Mouse (Mus musculus) lung, postnatal 36 days (tissue): ENCODE data around the gene Slc15a2.

ENCODE experiments used
- DNase-seq: peaks from one replicate; pipeline ENCODE4 v3.0.0; 2022; ENCODE audit warnings: mixed read lengths

Gene Slc15a2

GRCm38 (mm10) chr16:36784594-36785313 is at the start of gene Slc15a2:
Gene Slc15a2 (minus strand): TSS chr16:36784962.
- peak; percentile 18 for DNase-seq

DNA sequence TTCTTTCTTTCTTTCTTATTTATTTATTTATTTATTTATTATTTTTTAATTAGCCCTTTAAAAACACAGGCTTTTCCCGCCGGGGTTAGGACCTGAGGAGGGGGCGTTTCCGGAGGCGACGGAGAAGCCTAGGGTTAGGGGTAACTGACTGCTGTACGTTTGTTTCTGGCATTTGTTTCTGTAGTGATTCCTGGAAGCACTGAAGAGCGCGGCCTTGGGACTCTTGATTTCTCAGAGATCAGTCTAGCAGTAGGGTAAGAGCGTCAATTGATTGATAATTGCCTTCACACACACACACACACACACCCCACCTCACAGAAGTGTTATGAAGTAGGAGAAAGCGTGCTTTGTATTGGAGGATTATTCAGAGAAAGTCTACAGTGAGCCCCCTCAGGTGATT is 44.1 kb upstream of the Slc15a2 start:
- no peak for DNase-seq

DNA sequence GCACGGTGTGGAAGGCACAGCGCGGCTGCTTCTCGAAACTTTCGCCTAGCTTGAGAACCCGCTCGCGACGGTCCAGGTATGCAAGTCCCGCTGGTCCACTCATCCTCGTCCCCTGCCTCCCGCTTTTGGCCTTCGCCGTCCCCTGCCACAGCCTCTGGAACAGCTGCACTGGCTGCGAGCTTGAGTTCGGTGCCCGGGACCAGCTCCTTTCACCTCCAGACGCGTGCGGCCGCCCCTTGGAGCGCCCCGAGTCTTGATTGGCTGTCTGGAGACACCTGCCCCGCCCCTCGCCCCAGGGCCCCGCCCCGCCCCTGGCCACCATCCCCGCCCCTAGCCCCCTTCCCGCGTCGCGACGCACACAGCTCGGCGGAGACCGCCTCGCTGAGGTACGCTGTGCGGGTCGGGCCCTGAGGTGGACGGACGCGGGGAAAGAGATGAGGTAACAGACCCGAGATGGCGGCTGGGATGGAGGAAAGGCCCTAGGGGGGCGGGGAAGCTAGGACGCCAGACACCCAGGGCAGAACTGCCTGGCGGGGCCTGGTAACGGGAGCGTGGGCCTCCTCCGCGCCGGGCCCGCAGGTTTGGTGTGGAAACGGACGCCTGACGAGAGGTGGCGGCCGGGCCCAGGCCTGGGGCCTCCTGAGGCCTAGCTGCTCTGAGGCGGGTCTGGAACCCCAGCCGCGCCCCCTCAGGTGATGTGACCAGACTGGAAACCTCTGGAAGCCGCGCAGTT is 43.5 kb upstream of the Slc15a2 start, which contains the start of gene Iqcb1:
TSS of gene Iqcb1 (plus strand) at position 332 of the 733 bp plus-strand sequence.
- DNase-seq = peak; percentile 88

DNA sequence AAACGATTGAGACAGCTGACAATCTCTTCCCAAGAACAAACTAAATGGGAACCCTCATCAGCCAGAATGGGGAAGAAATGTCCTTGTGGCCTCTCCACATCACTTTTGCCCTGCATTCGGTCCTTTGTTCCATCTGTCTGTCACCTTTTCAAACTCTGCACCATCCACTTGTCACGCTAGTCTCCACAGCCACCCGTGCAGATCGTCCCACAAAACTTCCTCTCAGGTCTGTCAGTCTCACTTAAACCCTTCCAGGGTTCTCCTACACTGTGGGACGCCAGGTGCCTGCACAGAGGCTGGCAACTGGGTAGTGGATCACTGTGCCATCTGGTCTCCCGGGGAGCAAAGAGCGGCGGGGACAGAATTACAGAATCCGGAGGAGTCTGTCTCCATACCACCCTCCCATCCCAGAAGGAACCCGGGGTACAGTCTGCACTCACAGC is 42.9 kb upstream of the Slc15a2 start:
- DNase-seq = no peak

DNA sequence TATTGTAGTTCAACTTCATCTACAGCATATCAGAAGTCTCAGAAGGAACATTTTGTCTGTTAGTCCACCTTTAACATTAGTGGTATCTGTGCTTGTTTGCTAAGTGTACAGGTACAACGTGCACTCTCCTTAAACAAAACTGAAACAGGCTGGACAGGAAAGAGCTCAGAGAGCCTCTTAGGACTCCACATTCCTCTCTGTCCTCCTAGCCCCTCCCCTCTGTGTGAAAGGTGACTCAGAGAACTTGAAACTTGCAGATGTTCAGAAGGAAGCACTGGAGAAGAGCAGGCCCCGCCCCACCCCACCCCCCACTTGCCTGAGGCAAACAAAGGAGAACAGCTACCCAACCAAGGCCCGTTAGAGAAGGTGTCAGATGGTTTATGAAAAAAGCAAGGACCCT is 36.7 kb upstream of the Slc15a2 start:
- DNase-seq = peak; percentile 76

- no peak for DNase-seq
Measured at GRCm38 (mm10) chr16:36820747-36821146, 36.0 kb upstream of the Slc15a2 start.

DNA sequence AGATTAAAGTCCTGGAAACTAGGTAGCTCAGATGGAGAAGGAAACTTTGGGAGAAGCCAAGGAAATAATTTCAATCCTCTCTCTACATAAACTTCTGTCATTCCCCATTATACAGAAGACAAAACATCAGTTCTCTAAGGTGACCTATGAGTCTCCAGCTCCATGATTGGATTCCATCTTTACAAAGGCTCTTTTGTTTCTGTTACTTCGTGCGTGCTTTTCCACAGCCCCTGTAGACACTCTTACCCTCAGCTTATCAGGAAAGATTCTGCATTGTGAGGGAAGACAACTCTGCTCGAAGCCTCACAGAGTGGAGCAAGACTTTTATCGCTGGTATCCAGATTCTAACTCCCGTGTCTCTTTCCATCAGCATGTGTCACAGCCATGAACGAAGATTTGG is 35.3 kb upstream of the Slc15a2 start:
- no peak for DNase-seq

- DNase-seq = peak; percentile 91
Measured at GRCm38 (mm10) chr16:36817321-36817926, 32.7 kb upstream of the Slc15a2 start.

DNA sequence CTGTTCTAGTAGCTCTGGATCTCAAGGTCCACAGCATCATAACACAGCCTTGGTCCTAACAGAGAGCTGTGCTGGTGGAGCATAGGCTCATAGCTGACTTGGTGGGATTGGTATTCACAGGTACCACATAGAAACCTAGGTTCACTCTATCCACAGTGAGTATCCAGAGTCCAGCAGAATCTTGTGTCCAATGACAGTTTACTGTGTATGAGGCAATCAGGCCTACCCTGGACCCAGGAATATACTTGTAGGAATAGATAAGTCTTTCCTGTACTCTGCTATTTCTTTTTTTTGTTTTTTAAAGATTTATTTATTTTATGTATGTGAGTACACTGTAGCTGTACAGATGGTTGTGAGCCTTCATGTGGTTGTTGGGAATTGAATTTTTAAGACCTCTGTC is 32.2 kb upstream of the Slc15a2 start:
- no peak for DNase-seq

GRCm38 (mm10) chr16:36813680-36814079 is 28.9 kb upstream of the Slc15a2 start:
- no peak for DNase-seq

DNA sequence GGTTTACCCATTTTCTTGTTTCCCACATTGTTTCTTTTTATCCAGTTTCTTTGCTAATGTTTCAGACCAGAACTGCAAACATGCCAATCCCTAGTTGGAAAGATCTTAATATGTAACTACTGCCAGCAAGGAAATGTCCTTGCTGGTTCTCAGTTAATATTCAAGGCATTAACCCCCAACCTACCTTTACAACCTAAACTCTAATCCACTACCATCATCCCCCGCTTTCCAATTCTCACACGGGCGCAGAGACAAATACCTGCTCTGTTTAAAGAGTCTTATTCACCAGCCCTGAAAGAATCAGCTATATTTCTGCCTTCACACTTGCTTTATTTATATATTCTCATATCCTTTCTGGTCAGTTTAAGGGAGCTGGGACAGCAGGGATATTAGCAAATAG is 23.9 kb upstream of the Slc15a2 start:
- DNase-seq = no peak

DNA sequence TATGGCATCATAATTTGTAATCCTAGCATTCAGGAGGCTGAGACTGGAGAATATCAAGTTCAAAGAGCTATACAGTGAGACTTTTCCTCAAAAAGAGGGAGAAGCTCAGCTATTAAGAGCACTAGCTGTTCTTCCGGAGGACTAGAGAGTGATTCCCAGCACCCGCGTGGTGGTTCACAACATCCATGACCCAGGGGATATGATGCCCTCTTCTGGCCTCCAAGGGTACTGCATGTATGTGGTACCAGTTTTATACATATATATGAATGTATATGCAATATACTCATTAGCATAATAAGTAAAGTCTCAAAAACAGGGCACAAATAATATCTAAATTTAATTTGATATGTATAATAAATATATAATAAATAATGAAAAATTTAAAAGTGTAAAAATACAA is 17.6 kb upstream of the Slc15a2 start:
- DNase-seq = no peak

DNA sequence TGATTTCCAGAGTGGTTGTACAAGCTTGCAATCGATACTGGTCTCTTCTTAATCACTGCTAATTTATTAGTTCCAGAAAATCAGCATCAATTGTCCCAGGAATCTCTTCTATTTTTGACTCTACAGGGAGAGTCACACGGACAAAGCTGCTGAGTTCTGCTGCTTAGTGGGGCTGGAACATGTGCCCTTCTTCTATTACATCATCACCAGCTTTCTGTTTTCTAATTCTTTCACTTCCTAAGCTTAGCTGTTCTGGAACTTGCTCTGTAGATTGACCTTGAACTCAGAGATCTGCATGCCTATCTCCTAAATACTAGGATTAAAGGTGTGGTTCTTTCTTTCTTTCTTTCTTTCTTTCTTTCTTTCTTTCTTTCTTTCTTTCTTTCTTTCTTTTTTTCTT is 13.6 kb upstream of the Slc15a2 start:
- DNase-seq = no peak

- DNase-seq = no peak
Measured at GRCm38 (mm10) chr16:36794976-36795375, 10.2 kb upstream of the Slc15a2 start.

DNA sequence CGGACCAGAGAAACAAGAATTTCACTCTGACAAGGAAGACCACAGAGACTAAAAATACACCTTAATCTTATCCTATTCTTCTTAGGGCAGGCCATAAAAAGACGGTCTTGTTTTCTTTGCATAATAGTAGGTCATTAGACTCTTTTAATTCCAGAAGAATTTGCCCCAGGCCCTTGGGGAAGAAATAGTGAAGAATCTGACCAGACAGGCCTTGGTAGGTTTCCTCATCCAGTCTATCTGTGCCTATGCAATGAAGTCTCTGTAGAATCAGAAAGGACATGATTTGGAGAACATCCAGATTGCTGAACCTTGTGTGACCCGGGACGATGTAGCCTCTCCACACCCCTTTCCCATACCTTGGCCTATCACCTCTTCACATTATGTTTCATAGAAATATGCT is 5.4 kb upstream of the Slc15a2 start:
- no peak for DNase-seq

- DNase-seq = no peak
Measured at GRCm38 (mm10) chr16:36786466-36786865, 1.7 kb upstream of the Slc15a2 start.

DNA sequence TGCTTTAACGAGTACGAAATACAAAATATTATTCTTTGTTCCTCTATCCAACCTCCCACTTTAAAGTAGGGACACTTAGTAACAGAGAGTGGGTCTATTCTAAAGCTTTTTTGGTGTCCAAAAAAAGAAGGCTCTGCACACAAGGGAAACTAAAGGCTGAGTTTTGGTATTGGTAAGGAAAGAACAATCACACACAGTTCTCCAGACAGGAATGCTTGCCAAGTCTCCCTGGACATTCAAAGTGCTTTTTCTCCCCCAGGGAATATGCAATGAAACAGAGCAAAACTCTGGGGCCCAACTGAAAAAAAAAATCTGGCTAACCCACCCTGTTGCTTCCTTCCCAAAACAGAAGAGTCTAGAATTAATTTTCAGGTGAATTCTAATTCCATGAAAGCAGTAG is 616 bp downstream of the Slc15a2 start:
- no peak for DNase-seq

DNA sequence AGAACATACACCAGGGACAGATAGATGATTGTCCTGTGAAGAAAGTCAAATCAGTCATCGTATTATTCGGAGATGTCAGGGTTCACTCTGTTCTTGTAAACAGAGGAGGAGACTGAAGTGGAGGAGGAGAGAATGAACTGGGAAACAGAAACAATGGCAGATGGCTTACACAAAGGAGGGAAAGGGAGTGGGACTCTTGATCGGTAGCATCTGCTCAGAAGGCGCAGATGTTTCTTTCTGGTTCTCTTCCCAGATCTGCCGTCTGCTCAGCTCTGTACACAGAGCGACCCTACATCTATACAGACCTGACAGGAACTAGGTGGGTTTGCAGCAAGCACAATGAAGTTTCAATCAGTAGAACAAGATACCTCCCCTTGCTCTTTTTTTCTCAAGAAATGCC is 9.1 kb downstream of the Slc15a2 start:
- no peak for DNase-seq

DNA sequence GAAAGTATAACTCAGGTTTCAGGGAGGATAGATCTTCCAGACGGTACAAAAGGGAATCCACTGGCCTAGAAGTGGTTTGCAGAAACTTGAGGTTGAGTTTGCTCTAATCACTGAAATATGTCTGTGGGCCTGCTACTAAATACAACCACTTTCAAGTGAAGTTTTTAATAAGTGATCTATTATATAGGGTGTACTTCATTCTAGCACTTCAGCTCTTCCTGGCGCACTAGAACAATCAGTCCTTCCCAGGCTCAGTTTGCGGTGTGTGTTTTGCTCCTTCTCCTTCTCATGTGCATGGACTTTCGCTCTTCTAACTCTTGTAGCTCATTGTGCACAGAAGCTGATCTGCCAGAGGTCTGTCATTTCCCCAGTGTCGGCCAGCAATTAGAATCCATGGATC is 11.8 kb downstream of the Slc15a2 start:
- peak; percentile 35 for DNase-seq

DNA sequence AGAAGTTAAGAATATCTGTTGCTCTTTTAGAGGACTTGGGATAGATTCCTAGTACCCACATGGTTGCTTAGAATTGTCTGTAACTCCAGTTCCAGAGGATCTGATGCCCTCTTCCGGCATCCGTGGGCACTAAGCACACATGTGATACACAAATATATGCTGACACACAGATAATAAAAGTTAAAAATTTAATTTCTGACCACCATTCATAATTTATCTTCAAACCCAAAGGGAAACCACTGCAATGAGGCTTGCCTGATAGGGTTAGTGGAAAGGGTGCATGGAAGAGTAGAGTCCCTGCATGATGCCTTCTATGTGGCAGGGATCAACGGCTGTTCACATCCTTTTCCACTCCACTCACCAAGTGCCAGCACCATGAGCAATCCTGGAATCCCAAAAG is 13.1 kb downstream of the Slc15a2 start:
- DNase-seq = no peak

GRCm38 (mm10) chr16:36771244-36771643 is 13.5 kb downstream of the Slc15a2 start:
- DNase-seq = peak; percentile 16

GRCm38 (mm10) chr16:36770830-36771229 is 13.9 kb downstream of the Slc15a2 start:
- DNase-seq = peak; percentile 76

DNA sequence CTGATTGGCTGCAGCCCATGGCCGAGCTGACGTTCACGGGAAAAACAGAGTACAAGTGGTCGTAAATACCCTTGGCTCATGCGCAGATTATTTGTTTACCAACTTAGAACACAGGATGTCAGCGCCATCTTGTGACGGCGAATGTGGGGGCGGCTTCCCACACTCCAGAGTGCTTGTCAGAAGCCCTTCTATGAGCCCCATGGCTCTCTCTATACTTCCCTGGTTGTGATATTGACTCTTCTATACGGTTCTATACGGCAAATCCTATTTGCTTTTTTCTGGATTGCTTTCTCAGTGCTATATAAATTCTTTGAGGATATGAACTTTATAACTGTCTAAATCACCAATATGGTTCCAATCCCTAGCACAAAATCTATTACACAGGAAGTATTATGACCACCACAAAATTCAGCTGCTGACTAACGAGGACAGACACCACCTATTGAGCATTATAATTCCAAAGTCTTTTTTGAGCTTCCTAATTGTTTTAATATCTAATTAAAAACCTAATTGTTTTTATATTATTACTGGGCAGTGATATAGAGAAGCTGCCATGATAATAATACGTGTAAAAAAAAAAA is 14.5 kb downstream of the Slc15a2 start:
- DNase-seq = no peak

DNA sequence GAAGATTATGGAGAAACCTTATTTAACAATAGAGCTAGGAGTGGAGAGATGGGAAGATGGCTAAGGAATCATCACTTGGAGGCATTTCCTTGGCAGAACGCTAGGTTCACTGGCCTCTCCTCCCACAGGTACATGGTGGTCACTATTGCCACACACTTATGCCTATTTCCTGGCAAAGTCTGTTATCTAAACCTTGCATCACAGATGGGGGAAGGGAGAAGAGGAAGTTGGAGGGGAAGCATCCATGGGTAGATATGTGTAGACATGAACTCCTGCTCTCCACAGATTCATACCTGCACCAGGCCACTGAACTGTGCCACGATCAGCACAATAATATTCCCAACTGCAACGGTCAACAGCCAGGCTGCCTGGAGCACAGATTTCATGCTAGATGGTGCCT is 32.8 kb downstream of the Slc15a2 start:
- DNase-seq = no peak
